Mouse (Mus musculus) c-Kit-positive CD71-positive TER-119-negative erythroid progenitor cells, embryonic 14.5 days (primary cell): ENCODE data around the gene Tmem91.

ENCODE experiments used
- DNase-seq: peaks from one replicate; pipeline ENCODE4 v3.0.0-alpha.2; 2013; ENCODE audit warnings: low read depth

Gene Tmem91

GRCm38 (mm10) chr7:25669631-25670030 is 5.3 kb downstream of the Tmem91 start:
- no peak for DNase-seq

- DNase-seq: no peak
These were observed 5.8 kb downstream of the Tmem91 start for GRCm38 (mm10) chr7:25669158-25669557.

GRCm38 (mm10) chr7:25666381-25666780 is 8.6 kb downstream of the Tmem91 start:
- DNase-seq: no peak

- peak; percentile 100 for DNase-seq
These were observed 16.1 kb downstream of the Tmem91 start, which contains the start of the genes Bckdha and Exosc5 for GRCm38 (mm10) chr7:25658657-25659472. Bckdha (minus strand) TSS chr7:25658981. Exosc5 (plus strand) TSS chr7:25659164.

GRCm38 (mm10) chr7:25657785-25658184 is 17.2 kb downstream of the Tmem91 start:
- DNase-seq: no peak

GRCm38 (mm10) chr7:25655601-25656428 is 19.2 kb downstream of the Tmem91 start:
- DNase-seq: no peak

GRCm38 (mm10) chr7:25652244-25652759 is 22.7 kb downstream of the Tmem91 start:
- no peak for DNase-seq

GRCm38 (mm10) chr7:25651281-25651680 is 23.7 kb downstream of the Tmem91 start:
- no peak for DNase-seq

GRCm38 (mm10) chr7:25649839-25650238 is 25.1 kb downstream of the Tmem91 start:
- DNase-seq: no peak

GRCm38 (mm10) chr7:25647574-25648123 is 27.3 kb downstream of the Tmem91 start:
- no peak for DNase-seq

- DNase-seq: no peak
These were observed 29.9 kb downstream of the Tmem91 start for GRCm38 (mm10) chr7:25645074-25645473.

GRCm38 (mm10) chr7:25644631-25645030 is 30.3 kb downstream of the Tmem91 start:
- no peak for DNase-seq

GRCm38 (mm10) chr7:25644136-25644535 is 30.8 kb downstream of the Tmem91 start:
- DNase-seq: no peak

GRCm38 (mm10) chr7:25639754-25640153 is 35.2 kb downstream of the Tmem91 start:
- no peak for DNase-seq

- no peak for DNase-seq
These were observed 37.9 kb downstream of the Tmem91 start for GRCm38 (mm10) chr7:25637099-25637498.

GRCm38 (mm10) chr7:25636373-25636772 is 38.6 kb downstream of the Tmem91 start:
- DNase-seq: no peak

GRCm38 (mm10) chr7:25632679-25633078 is 42.3 kb downstream of the Tmem91 start:
- DNase-seq: no peak

- DNase-seq: no peak
These were observed 46.7 kb downstream of the Tmem91 start for GRCm38 (mm10) chr7:25628323-25628620.

GRCm38 (mm10) chr7:25627431-25628322 is 47.3 kb downstream of the Tmem91 start:
- DNase-seq: peak; percentile 40

- peak; percentile 23 for DNase-seq
These were observed 48.2 kb downstream of the Tmem91 start, which contains the start of gene B3gnt8 for GRCm38 (mm10) chr7:25626509-25627430. B3gnt8 (plus strand) TSS chr7:25626654.
